Mouse (Mus musculus): ENCODE results near the gene Gm30191.

DNA sequence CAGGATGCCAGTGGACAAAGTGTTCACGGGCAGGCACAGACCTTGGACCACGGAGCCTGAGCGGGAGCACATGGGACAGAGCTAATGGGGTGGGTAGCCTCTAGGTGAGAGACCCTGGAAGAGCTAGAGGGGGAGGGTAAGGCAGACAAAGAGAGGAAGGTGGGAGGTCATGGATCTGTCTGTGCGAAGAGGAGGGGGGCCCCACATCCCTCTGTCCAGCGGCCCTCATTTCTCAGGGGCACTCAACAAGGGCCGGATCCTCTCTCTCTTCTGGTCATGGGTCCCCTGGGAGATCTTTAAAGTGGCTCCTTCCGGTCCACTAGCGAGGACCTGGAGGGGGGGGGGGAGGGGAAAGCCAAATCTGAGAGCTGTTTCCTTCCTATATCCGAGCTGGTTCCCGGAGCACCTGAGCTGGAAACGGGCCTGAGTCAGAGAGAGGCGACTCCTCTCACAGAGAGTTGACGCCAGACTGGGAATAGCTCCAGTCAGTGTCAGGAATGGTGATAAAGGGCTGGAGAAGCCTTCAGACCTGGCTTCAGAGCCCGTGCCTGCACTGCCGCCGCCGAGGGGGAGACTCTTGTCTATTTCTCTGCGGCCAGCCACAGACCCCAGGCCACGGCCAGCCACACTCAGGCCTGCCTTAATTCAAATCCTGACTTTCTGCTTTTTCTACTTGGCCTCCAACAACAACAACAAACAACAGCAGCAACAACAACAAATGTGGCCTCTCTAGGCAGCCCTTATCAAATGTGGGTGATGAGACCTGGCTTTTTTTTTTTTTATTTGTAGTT lies 9.9 kb downstream of the Gm30191 start:
- no peak for TF ChIP-seq CHD2 (IDR thresholded peaks at IDR 0.05; ENCODE audit: low read length)
- TF ChIP-seq POLR2A (IDR thresholded peaks at IDR 0.05; ENCODE audit: low read depth, low read length) = no peak
- TF ChIP-seq HCFC1 (IDR thresholded peaks at IDR 0.05; ENCODE audit: low read depth, low read length) = no peak
- TF ChIP-seq RCOR1 (conservative IDR thresholded peaks at IDR 0.05; ENCODE audit: low read depth, low read length) = no peak
- no peak for TF ChIP-seq ZC3H11A (IDR thresholded peaks at IDR 0.05; ENCODE audit: low read depth, low read length)
- no peak for TF ChIP-seq USF2 (conservative IDR thresholded peaks at IDR 0.05; ENCODE audit: low read depth, low read length)
- no peak for TF ChIP-seq UBTF (IDR thresholded peaks at IDR 0.05; ENCODE audit: low read depth, low read length)
- TF ChIP-seq CTCF (conservative IDR thresholded peaks at IDR 0.05 in 1 of 2, IDR thresholded peaks at IDR 0.05 in 1 of 2; ENCODE audit: low read depth in 2 of 2, low read length in 2 of 2) = no peak
- TF ChIP-seq ZNF384 (IDR thresholded peaks at IDR 0.05; ENCODE audit: low read depth, low read length) = no peak
- TF ChIP-seq EP300 (IDR thresholded peaks at IDR 0.05; ENCODE audit: low read length) = no peak
- TF ChIP-seq USF1 (IDR thresholded peaks at IDR 0.05; ENCODE audit: low read depth, low read length) = no peak
- TF ChIP-seq ELF1 (IDR thresholded peaks at IDR 0.05; ENCODE audit: low read depth, low read length) = no peak

Measured in CH12.LX (cell line).